Mouse (Mus musculus): Measurements from ENCODE around the gene 2610528J11Rik.
"Not testable (repeated sequence)": the region's sequence is repeated elsewhere in the genome, so short reads cannot be mapped to it uniquely, and the experiment has no call there.

Gene 2610528J11Rik

GRCm38 (mm10) chr4:118526408-118527334 lies at the start of gene 2610528J11Rik:
2610528J11Rik (plus strand) TSS chr4:118526999.
- no peak for DNase-seq (ENCODE audit: low spot score in 2 of 2)

GRCm38 (mm10) chr4:118489717-118490132 lies 37.1 kb upstream of the 2610528J11Rik start, which contains the start of gene Tie1:
Tie1 (minus strand) TSS chr4:118490061.
- DNase-seq (ENCODE audit: low spot score in 2 of 2): no peak

- DNase-seq (ENCODE audit: low spot score in 2 of 2): no peak
Observed at GRCm38 (mm10) chr4:118490461-118490860, 36.3 kb upstream of the 2610528J11Rik start.

- no peak for DNase-seq (ENCODE audit: low spot score in 2 of 2)
Observed at GRCm38 (mm10) chr4:118500171-118500724, 26.6 kb upstream of the 2610528J11Rik start.

- DNase-seq (ENCODE audit: low spot score in 2 of 2): no peak
Observed at GRCm38 (mm10) chr4:118500792-118501191, 26.0 kb upstream of the 2610528J11Rik start.

- no peak for DNase-seq (ENCODE audit: low spot score in 2 of 2)
Observed at GRCm38 (mm10) chr4:118505551-118505950, 21.2 kb upstream of the 2610528J11Rik start.

GRCm38 (mm10) chr4:118507171-118507570 lies 19.6 kb upstream of the 2610528J11Rik start:
- DNase-seq (ENCODE audit: low spot score in 2 of 2): not testable (repeated sequence)

- DNase-seq (ENCODE audit: low spot score in 2 of 2): no peak
Observed at GRCm38 (mm10) chr4:118509050-118509449, 17.7 kb upstream of the 2610528J11Rik start.

GRCm38 (mm10) chr4:118516699-118517496 lies 9.9 kb upstream of the 2610528J11Rik start:
- DNase-seq (ENCODE audit: low spot score in 2 of 2): no peak

- DNase-seq (ENCODE audit: low spot score in 2 of 2): no peak
Observed at GRCm38 (mm10) chr4:118517497-118518146, 9.2 kb upstream of the 2610528J11Rik start.

- no peak for DNase-seq (ENCODE audit: low spot score in 2 of 2)
Observed at GRCm38 (mm10) chr4:118518208-118518607, 8.6 kb upstream of the 2610528J11Rik start.

GRCm38 (mm10) chr4:118522248-118522647 lies 4.6 kb upstream of the 2610528J11Rik start:
- no peak for DNase-seq (ENCODE audit: low spot score in 2 of 2)

GRCm38 (mm10) chr4:118523976-118524375 lies 2.8 kb upstream of the 2610528J11Rik start:
- DNase-seq (ENCODE audit: low spot score in 2 of 2): no peak

GRCm38 (mm10) chr4:118525779-118526178 lies 1.0 kb upstream of the 2610528J11Rik start:
- DNase-seq (ENCODE audit: low spot score in 2 of 2): no peak

- DNase-seq (ENCODE audit: low spot score in 2 of 2): no peak
Observed at GRCm38 (mm10) chr4:118527335-118527681, 509 bp downstream of the 2610528J11Rik start.

- no peak for DNase-seq (ENCODE audit: low spot score in 2 of 2)
Observed at GRCm38 (mm10) chr4:118527720-118528119, 921 bp downstream of the 2610528J11Rik start.

GRCm38 (mm10) chr4:118532663-118533062 lies 5.9 kb downstream of the 2610528J11Rik start:
- DNase-seq (ENCODE audit: low spot score in 2 of 2): no peak

GRCm38 (mm10) chr4:118533156-118533555 lies 6.4 kb downstream of the 2610528J11Rik start:
- no peak for DNase-seq (ENCODE audit: low spot score in 2 of 2)

GRCm38 (mm10) chr4:118533605-118534004 lies 6.8 kb downstream of the 2610528J11Rik start:
- DNase-seq (ENCODE audit: low spot score in 2 of 2): no peak

- DNase-seq (ENCODE audit: low spot score in 2 of 2): no peak
Observed at GRCm38 (mm10) chr4:118535610-118536009, 8.8 kb downstream of the 2610528J11Rik start.

GRCm38 (mm10) chr4:118537801-118538200 lies 11.0 kb downstream of the 2610528J11Rik start:
- DNase-seq (ENCODE audit: low spot score in 2 of 2): no peak

GRCm38 (mm10) chr4:118539904-118540303 lies 13.1 kb downstream of the 2610528J11Rik start:
- no peak for DNase-seq (ENCODE audit: low spot score in 2 of 2)

All from spleen, postnatal 10 days (tissue).